Mouse (Mus musculus) erythroid progenitor cell, adult 5-6 weeks (primary cell): ENCODE measurements around the gene Plxnb2. TPM values are rescaled to one million over a fixed set of nuclear protein-coding genes. Genes with fewer than 3 reads are reported as not detected.

Experiments
- ATAC-seq: replicated peaks from 2 replicates; pipeline ENCODE4 v1.8.0; 2016; ENCODE audit warnings: moderate number of reproducible peaks, mild to moderate bottlenecking, moderate TSS enrichment, inconsistent platforms; ENCODE audit not compliant: poor library complexity, low FRiP score, severe bottlenecking
- total RNA-seq, 2 experiments: library from RNA; stranded (forward) in 1 of 2; stranded (reverse) in 1 of 2; fragments of 150-400 nt in 1 of 2; fragments of 186-747, 209-891 nt in 1 of 2; gene quantifications; 2 replicates each; pipeline versions ENCODE4 v1.2.3 to v1.2.4; 2015 to 2017; ENCODE audit warnings: low replicate concordance in 2 of 2

The Plxnb2 gene
- total RNA-seq, 2 experiments from 2014 or later, result 1.9 to 9.2 TPM

DNA sequence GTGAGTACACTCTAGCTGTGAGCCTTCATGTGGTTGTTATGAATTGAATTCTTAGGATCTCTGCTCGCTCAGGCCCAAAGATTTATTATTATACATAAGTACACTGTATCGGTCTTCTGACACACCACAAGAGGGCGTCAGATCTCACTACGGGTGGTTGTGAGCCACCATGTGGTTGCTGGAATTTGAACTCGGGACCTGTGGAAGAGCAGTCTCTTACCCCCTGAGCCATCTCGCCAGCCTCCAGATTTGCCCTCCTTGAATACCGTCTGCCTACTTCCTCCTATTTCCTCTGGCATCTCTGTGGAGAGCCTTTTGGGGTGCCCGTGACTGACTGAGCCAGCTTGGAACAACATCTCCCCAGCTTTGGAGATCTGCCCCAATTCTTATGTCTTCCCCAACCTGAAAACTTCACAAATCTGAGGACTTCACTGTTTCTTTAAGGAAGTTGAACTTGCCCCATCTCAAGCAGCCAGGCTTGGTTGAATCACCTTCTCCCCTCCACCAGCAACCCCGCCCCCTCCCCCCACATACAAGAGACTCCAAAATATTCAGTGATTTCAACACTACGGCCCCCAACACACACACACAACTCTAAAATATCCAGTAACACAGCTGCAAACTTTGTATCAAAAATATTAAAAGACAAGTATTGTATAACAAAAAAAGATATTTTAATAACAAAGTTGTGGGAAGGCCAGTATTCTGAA lies 1.1 kb upstream of the Plxnb2 start:
- ATAC-seq, result no peak

GRCm38 (mm10) chr15:89180081-89180541 lies 477 bp downstream of the Plxnb2 start:
- no peak for ATAC-seq

DNA sequence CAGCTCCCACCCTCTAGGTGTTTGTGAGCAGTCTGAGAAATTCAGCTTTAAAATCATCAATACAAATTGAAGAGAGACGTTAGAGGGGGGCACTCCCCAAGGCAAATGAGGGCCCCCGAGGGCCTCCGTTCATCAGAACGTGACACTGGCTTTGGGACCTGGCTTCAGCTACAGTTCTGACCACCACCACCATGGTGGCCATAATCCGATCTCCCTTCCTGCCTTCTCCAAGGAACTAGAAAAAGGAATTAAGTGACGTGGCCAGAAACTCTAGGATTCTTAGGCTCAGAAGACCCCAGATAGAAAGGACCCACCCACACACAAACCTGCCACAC lies 991 bp downstream of the Plxnb2 start:
- ATAC-seq, result no peak

DNA sequence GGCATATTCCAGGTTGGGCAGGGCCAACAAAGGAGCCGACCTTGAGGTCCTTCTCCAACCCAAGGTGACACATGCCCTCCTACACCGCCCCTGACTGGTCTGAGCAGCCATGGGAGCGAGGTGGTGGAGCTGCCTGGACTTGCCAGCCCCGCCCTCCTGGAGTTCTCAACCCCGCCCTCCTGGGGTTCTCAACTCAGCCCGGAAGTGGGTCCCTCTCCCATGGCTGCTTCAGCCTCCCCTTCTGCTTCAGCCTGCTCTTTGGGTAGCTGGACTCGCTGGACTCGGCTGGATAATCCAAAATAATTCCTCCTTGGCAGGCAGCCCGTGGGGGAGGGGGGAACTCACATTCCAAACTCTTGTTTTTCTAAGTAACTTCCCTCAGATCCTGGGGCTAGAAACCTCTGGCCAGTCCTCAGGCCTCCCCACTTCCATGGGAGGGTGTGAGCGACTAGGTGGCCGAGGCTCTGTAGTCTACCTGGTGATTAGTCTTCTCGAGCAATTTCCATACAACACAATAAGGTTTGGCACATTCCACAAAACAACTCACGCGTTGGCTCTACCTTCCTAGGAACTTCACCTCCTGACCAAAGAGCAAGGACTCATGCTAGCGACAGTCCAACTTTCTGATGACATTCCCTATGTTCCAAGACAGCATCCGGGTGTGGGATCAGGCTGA lies 1.5 kb downstream of the Plxnb2 start:
- ATAC-seq, result no peak

DNA sequence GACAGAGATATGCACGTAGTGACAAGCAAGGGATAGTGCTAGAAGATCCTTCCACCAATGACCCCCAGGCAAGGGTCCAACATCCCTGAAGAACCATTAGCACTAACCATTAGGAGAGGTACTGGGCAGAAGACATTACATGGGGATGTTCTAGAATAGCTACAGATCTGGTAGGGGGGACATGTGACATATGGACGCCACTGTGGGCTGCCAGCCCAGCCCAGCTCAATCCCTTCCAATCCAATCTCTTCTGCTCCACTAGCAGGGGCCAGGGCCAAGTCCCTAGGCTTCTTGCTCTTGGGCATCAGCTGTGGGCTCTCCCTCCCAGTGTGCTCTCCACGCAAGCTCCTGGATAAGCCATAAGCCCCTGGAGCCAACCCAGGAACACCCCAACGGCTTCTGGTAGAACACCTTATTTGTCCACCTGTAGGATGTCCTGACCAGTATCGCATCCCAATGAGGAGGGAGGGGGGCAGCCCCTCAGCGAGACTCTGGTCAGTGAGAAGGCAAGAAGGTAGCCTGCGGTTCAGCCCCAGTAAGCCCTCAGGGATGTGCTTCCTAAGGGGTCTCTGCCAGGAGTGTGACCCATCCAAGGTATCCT lies 2.2 kb downstream of the Plxnb2 start:
- ATAC-seq, result no peak

- no peak for ATAC-seq
Measured at GRCm38 (mm10) chr15:89177576-89178259, 2.9 kb downstream of the Plxnb2 start.

GRCm38 (mm10) chr15:89177121-89177520 lies 3.5 kb downstream of the Plxnb2 start:
- no peak for ATAC-seq

- no peak for ATAC-seq
Measured at GRCm38 (mm10) chr15:89175411-89176155, 5.0 kb downstream of the Plxnb2 start.

- ATAC-seq, result no peak
Measured at GRCm38 (mm10) chr15:89174889-89175339, 5.7 kb downstream of the Plxnb2 start.

GRCm38 (mm10) chr15:89173906-89174214 lies 6.7 kb downstream of the Plxnb2 start:
- ATAC-seq, result no peak

GRCm38 (mm10) chr15:89173024-89173905 lies 7.3 kb downstream of the Plxnb2 start:
- no peak for ATAC-seq

- no peak for ATAC-seq
Measured at GRCm38 (mm10) chr15:89172276-89172935, 8.2 kb downstream of the Plxnb2 start.

DNA sequence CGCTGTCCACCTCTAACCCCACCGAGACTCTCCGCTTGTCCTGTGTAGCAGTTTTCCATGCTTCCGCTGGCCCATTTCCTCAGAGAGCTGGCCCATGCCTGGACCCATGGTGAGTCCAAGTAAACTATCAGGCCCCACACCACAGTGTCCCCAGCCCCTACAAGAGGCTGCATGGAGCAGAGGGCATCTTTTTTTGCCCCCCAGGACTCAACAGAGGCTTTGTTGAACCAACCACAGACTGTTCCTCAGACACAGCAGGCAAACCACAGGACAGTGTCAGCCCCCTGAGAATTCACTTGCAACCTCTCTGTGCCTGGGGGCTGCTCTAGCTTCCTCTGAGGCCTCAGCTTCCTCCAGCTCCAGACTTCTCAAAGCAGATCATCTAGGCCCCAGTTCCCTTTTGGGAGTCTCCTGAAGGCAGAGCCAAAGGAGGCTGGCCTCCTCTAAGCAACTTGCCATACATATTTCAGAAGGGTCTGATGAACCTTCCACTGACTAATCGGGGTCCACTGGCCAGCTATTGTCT lies 9.0 kb downstream of the Plxnb2 start:
- ATAC-seq, result no peak

GRCm38 (mm10) chr15:89170102-89170501 lies 10.5 kb downstream of the Plxnb2 start:
- ATAC-seq, result no peak

DNA sequence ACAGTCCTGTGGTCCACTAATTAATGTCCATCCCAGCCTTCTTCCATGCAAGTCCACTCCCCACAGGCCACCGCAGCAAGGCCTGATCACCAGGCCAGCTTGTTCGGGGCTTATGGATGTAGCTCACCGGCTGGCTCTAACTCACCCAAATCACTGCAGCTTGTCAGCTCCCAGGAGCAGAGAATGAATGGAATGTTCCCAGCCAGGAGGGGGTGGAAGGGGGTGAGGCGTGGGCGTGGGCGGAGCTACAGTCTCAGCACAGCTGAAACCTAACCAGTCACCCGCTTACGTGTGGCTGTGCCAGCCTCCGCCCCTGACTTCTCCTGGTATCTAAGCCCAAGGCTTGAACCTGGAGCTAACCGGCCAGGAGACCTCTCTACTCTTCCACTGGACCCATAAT lies 11.2 kb downstream of the Plxnb2 start:
- ATAC-seq, result no peak

- no peak for ATAC-seq
Measured at GRCm38 (mm10) chr15:89168922-89169321, 11.7 kb downstream of the Plxnb2 start.

DNA sequence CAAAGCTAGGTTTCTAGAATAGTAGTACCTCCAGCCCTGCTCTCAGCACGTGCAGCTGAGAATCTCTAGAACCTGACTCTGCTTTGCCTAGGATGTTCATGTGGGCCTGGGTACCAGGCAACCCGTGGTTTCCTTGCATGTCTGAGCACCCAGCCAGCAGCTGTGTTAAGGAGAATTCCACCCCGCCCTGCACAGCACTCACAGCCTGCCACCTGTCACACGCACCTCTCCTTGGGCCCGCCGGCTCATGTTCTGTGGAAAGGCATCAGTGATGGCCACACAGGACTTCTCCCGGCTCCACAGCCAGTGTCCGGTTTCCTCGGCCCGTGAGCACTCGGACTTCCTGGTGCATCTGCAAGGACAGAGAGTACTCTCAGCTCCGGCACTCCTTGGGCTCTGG lies 15.1 kb downstream of the Plxnb2 start:
- no peak for ATAC-seq

- no peak for ATAC-seq
Measured at GRCm38 (mm10) chr15:89161397-89161796, 19.2 kb downstream of the Plxnb2 start.
